Mouse (Mus musculus): Measurements from ENCODE around the gene Acp4. TPM values are rescaled to one million over a fixed set of nuclear protein-coding genes. Genes with fewer than 3 reads are reported as not detected.
"Not testable (repeated sequence)": the region's sequence is repeated elsewhere in the genome, so short reads cannot be mapped to it uniquely, and the experiment has no call there.

The Acp4 gene
- polyA plus RNA-seq, 1 experiment from 2014 or later: not detected

- Histone ChIP-seq H3K4me1 (replicated peaks; ENCODE audit: control insufficient read depth, insufficient read depth, low read length) (no peaks in the 10 kb centered on the region; the same call in 1 of the 2 replicates), H3K27me3 (ENCODE audit: control insufficient read depth, insufficient read depth, low read length) (no peaks in the 10 kb centered on the region), H3K9me3 (ENCODE audit: control insufficient read depth, low read length) (no peaks in the 10 kb centered on the region), H3K4me3 (ENCODE audit: low read depth, low read length) (no peak overlapping the region), H3K9ac (ENCODE audit: low read depth, low read length) (no peak overlapping the region), H3K27ac (ENCODE audit: low read depth, low read length) (no peak overlapping the region), H3K36me3 (ENCODE audit: control insufficient read depth, insufficient read depth, low read length) (no peaks in the 10 kb centered on the region), H3K4me2 (replicated peaks; ENCODE audit: low read depth, low read length) (no peak overlapping the region)
- no peak for DNase-seq (ENCODE audit: low spot score)
- 57% methylated on average over 1 of the region's 1 CpGs for WGBS
- ATAC-seq (ENCODE audit: low FRiP score): no peak
Observed at GRCm38 (mm10) chr7:44240712-44241111, 16.5 kb downstream of the Acp4 start.

- no peak for ATAC-seq (ENCODE audit: low FRiP score)
- H3K27me3 ChIP-seq (ENCODE audit: control insufficient read depth, insufficient read depth, low read length): no peaks in the 10 kb centered on the region
Observed at GRCm38 (mm10) chr7:44239913-44240312, 17.3 kb downstream of the Acp4 start.

GRCm38 (mm10) chr7:44235909-44236308 is 21.3 kb downstream of the Acp4 start, which contains the start of gene Gm36864:
Gm36864 (plus strand) TSS chr7:44236177.
- ATAC-seq (ENCODE audit: low FRiP score) (no peak), DNase-seq (ENCODE audit: low spot score) (no peak)
- H3K4me1 ChIP-seq (replicated peaks; ENCODE audit: control insufficient read depth, insufficient read depth, low read length): no peaks in the 10 kb centered on the region
- H3K27ac ChIP-seq (ENCODE audit: low read depth, low read length): no peak within 1 kb of the TSS
- H3K9ac ChIP-seq (ENCODE audit: low read depth, low read length): no peak within 1 kb of the TSS
- no peak within 1 kb of the TSS for H3K4me2 ChIP-seq (replicated peaks; ENCODE audit: low read depth, low read length)
- no peak within 1 kb of the TSS for H3K4me3 ChIP-seq (ENCODE audit: low read depth, low read length)
- no peaks in the 10 kb centered on the region for H3K36me3 ChIP-seq (ENCODE audit: control insufficient read depth, insufficient read depth, low read length)
- 75% methylated on average over 3 of the region's 3 CpGs for WGBS
- H3K9me3 ChIP-seq (ENCODE audit: control insufficient read depth, low read length): no peaks in the 10 kb centered on the region
- H3K27me3 ChIP-seq (ENCODE audit: control insufficient read depth, insufficient read depth, low read length): no peaks in the 10 kb centered on the region

More at GRCm38 (mm10) chr7:44239913-44240312, 17.3 kb downstream of the Acp4 start:
- Histone ChIP-seq H3K4me3 (ENCODE audit: low read depth, low read length) (no peak overlapping the region), H3K27ac (ENCODE audit: low read depth, low read length) (no peak overlapping the region), H3K9me3 (ENCODE audit: control insufficient read depth, low read length) (no peaks in the 10 kb centered on the region), H3K36me3 (ENCODE audit: control insufficient read depth, insufficient read depth, low read length) (no peaks in the 10 kb centered on the region), H3K9ac (ENCODE audit: low read depth, low read length) (no peak overlapping the region), H3K4me2 (replicated peaks; ENCODE audit: low read depth, low read length) (no peak overlapping the region), H3K4me1 (replicated peaks; ENCODE audit: control insufficient read depth, insufficient read depth, low read length) (no peaks in the 10 kb centered on the region)
- WGBS: 67% methylated on average over 2 of the region's 2 CpGs
- DNase-seq (ENCODE audit: low spot score): no peak

- DNase-seq (ENCODE audit: low spot score) (no peak), ATAC-seq (ENCODE audit: low FRiP score) (no peak)
- Histone ChIP-seq H3K27me3 (ENCODE audit: control insufficient read depth, insufficient read depth, low read length) (no peaks in the 10 kb centered on the region), H3K36me3 (ENCODE audit: control insufficient read depth, insufficient read depth, low read length) (no peaks in the 10 kb centered on the region), H3K4me3 (ENCODE audit: low read depth, low read length) (no peak within 1 kb of the TSS), H3K27ac (ENCODE audit: low read depth, low read length) (no peak within 1 kb of the TSS), H3K4me1 (replicated peaks; ENCODE audit: control insufficient read depth, insufficient read depth, low read length) (no peaks in the 10 kb centered on the region), H3K4me2 (replicated peaks; ENCODE audit: low read depth, low read length) (no peak within 1 kb of the TSS), H3K9me3 (ENCODE audit: control insufficient read depth, low read length) (no peaks in the 10 kb centered on the region), H3K9ac (ENCODE audit: low read depth, low read length) (no peak within 1 kb of the TSS)
- 45% methylated on average over 1 of the region's 1 CpGs for WGBS
Observed at GRCm38 (mm10) chr7:44225076-44225475, 32.1 kb downstream of the Acp4 start, which contains the start of gene Klk1. Klk1 (plus strand) TSS chr7:44225360.

- H3K27ac ChIP-seq (ENCODE audit: low read depth, low read length); ATAC-seq (ENCODE audit: low FRiP score); H3K4me2 ChIP-seq (replicated peaks; ENCODE audit: low read depth, low read length); H3K4me1 ChIP-seq (replicated peaks; ENCODE audit: control insufficient read depth, insufficient read depth, low read length); H3K27me3 ChIP-seq (ENCODE audit: control insufficient read depth, insufficient read depth, low read length); H3K9me3 ChIP-seq (ENCODE audit: control insufficient read depth, low read length); H3K4me3 ChIP-seq (ENCODE audit: low read depth, low read length); DNase-seq (ENCODE audit: low spot score); H3K36me3 ChIP-seq (ENCODE audit: control insufficient read depth, insufficient read depth, low read length); H3K9ac ChIP-seq (ENCODE audit: low read depth, low read length): not testable (repeated sequence)
- WGBS: 83% methylated on average over 6 of the region's 6 CpGs
Observed at GRCm38 (mm10) chr7:44222335-44222734, 34.8 kb downstream of the Acp4 start.

GRCm38 (mm10) chr7:44221601-44222000 is 35.6 kb downstream of the Acp4 start:
- not testable (repeated sequence) for ATAC-seq (ENCODE audit: low FRiP score); H3K4me3 ChIP-seq (ENCODE audit: low read depth, low read length); DNase-seq (ENCODE audit: low spot score); H3K4me1 ChIP-seq (replicated peaks; ENCODE audit: control insufficient read depth, insufficient read depth, low read length); H3K4me2 ChIP-seq (replicated peaks; ENCODE audit: low read depth, low read length); H3K36me3 ChIP-seq (ENCODE audit: control insufficient read depth, insufficient read depth, low read length); H3K27ac ChIP-seq (ENCODE audit: low read depth, low read length); H3K9ac ChIP-seq (ENCODE audit: low read depth, low read length); H3K9me3 ChIP-seq (ENCODE audit: control insufficient read depth, low read length); H3K27me3 ChIP-seq (ENCODE audit: control insufficient read depth, insufficient read depth, low read length)
- WGBS: 72% methylated on average over 8 of the region's 10 CpGs

GRCm38 (mm10) chr7:44215645-44216044 is 41.5 kb downstream of the Acp4 start, which contains the start of gene Klk1b5:
Klk1b5 (plus strand) TSS chr7:44215945.
- Histone ChIP-seq H3K4me1 (replicated peaks; ENCODE audit: control insufficient read depth, insufficient read depth, low read length) (no peaks in the 10 kb centered on the region), H3K9me3 (ENCODE audit: control insufficient read depth, low read length) (no peaks in the 10 kb centered on the region), H3K9ac (ENCODE audit: low read depth, low read length) (no peak within 1 kb of the TSS), H3K27me3 (ENCODE audit: control insufficient read depth, insufficient read depth, low read length) (no peaks in the 10 kb centered on the region), H3K27ac (ENCODE audit: low read depth, low read length) (no peak within 1 kb of the TSS), H3K4me3 (ENCODE audit: low read depth, low read length) (no peak within 1 kb of the TSS), H3K4me2 (replicated peaks; ENCODE audit: low read depth, low read length) (no peak within 1 kb of the TSS), H3K36me3 (ENCODE audit: control insufficient read depth, insufficient read depth, low read length) (no peaks in the 10 kb centered on the region)
- 76% methylated on average over 1 of the region's 1 CpGs for WGBS
- no peak for DNase-seq (ENCODE audit: low spot score)
- no peak for ATAC-seq (ENCODE audit: low FRiP score)

- H3K36me3 ChIP-seq (ENCODE audit: control insufficient read depth, insufficient read depth, low read length): no peaks in the 10 kb centered on the region
- no peak overlapping the region for H3K4me3 ChIP-seq (ENCODE audit: low read depth, low read length)
- H3K27ac ChIP-seq (ENCODE audit: low read depth, low read length): no peak overlapping the region
- WGBS: 78% methylated on average over 3 of the region's 3 CpGs
- no peak overlapping the region for H3K4me2 ChIP-seq (replicated peaks; ENCODE audit: low read depth, low read length)
- no peak for DNase-seq (ENCODE audit: low spot score)
- no peak for ATAC-seq (ENCODE audit: low FRiP score)
- no peaks in the 10 kb centered on the region for H3K4me1 ChIP-seq (replicated peaks; ENCODE audit: control insufficient read depth, insufficient read depth, low read length)
- no peaks in the 10 kb centered on the region for H3K27me3 ChIP-seq (ENCODE audit: control insufficient read depth, insufficient read depth, low read length)
- H3K9me3 ChIP-seq (ENCODE audit: control insufficient read depth, low read length): no peaks in the 10 kb centered on the region
- H3K9ac ChIP-seq (ENCODE audit: low read depth, low read length): no peak overlapping the region
Observed at GRCm38 (mm10) chr7:44208307-44208706, 48.9 kb downstream of the Acp4 start.

- H3K4me2 ChIP-seq (replicated peaks; ENCODE audit: low read depth, low read length); H3K36me3 ChIP-seq (ENCODE audit: control insufficient read depth, insufficient read depth, low read length); H3K27ac ChIP-seq (ENCODE audit: low read depth, low read length); H3K4me1 ChIP-seq (replicated peaks; ENCODE audit: control insufficient read depth, insufficient read depth, low read length); H3K4me3 ChIP-seq (ENCODE audit: low read depth, low read length); DNase-seq (ENCODE audit: low spot score); H3K27me3 ChIP-seq (ENCODE audit: control insufficient read depth, insufficient read depth, low read length); ATAC-seq (ENCODE audit: low FRiP score); H3K9me3 ChIP-seq (ENCODE audit: control insufficient read depth, low read length); H3K9ac ChIP-seq (ENCODE audit: low read depth, low read length): not testable (repeated sequence)
- WGBS: 63% methylated on average over 3 of the region's 3 CpGs
Observed at GRCm38 (mm10) chr7:44207135-44207534, 50.0 kb downstream of the Acp4 start, which contains the start of gene Klk1b4. Klk1b4 (plus strand) TSS chr7:44207435.
